Mouse (Mus musculus) induced T-regulatory cell, adult 2 months (primary cell): ENCODE results near the gene Ihh.

Experiments
- DNase-seq: peaks from one replicate; pipeline ENCODE4 v3.0.0-alpha.2; 2012; ENCODE audit warnings: low read depth

The Ihh gene

DNA sequence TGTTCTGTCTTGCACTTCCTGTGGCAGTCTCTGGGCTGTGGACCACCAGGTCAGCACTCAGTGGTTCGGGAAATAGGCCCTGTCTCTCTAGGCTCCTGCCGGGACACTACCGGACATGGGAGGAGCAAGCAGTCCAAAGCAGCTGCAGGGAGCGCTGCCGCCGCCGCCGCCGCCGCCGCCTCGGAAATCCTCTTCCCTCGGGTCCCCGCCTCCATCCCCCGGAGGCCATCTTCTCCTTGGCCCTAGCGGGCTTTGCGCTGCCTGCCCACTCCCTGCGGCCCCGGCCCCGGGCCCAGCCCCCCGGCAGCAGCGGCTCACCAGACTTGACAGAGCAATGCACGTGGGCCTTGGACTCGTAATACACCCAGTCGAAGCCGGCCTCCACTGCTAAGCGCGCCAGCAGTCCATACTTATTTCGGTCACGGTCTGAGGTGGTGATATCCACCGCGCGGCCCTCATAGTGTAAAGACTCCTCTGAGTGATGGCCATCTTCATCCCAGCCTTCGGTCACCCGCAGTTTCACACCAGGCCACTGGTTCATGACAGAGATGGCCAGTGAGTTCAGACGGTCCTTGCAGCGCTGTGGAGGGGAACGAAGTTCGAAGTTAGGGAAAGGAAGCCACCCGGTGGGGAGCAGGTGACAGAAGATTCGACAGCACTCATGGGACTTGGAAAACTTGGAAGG, 3.3 kb downstream of the Ihh start:
- DNase-seq = peak; percentile 19

- DNase-seq = no peak
Observed at GRCm38 (mm10) chr1:74941651-74942360, 9.7 kb downstream of the Ihh start.

GRCm38 (mm10) chr1:74939762-74940161, 11.7 kb downstream of the Ihh start:
- no peak for DNase-seq

GRCm38 (mm10) chr1:74936221-74936830, 15.1 kb downstream of the Ihh start:
- DNase-seq = no peak

DNA sequence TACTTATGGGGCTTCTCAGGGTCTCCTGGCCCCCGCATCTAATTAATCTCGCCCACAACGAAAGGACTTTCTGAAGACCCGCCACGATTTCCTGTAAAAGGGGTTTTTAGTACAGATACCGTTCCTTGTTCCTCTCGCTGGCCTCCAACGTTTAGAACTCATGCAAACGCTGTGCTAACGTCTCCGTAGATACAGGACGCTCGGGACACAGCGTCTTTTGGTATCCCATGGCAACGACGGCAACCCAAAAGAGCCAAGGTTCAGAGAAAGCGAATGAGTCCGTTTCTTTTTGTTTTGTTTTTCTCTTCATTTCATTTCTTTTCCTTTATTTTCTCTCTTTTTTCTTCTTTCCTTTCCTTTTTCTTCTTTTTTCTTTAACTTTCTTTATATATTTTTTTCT, 16.1 kb downstream of the Ihh start, which contains the start of gene Cfap65:
Gene Cfap65, minus strand, starts transcription at position 198 of the 400 bp plus-strand sequence.
- DNase-seq = peak; percentile 29

- DNase-seq = no peak
Observed at GRCm38 (mm10) chr1:74927621-74928296, 23.7 kb downstream of the Ihh start.

DNA sequence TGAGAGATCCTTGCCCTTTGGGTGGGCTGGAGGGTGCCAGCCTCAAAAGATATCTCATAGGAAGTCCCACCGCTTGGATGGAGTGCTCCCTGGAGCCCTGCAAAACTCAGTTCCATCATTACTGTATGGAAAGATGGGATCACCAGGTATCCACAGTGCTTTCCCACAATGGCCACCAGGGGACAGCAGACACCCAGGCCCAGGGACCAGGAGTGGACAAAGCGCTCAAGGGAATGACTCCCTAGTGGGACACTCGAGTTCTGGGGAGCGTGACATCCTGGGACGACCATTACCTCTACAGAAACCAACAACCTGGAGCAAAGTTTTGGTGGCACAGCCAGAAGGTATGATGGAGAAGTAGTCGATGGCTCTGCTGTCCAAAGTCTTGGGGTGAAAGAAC, 24.8 kb downstream of the Ihh start:
- peak; percentile 12 for DNase-seq

DNA sequence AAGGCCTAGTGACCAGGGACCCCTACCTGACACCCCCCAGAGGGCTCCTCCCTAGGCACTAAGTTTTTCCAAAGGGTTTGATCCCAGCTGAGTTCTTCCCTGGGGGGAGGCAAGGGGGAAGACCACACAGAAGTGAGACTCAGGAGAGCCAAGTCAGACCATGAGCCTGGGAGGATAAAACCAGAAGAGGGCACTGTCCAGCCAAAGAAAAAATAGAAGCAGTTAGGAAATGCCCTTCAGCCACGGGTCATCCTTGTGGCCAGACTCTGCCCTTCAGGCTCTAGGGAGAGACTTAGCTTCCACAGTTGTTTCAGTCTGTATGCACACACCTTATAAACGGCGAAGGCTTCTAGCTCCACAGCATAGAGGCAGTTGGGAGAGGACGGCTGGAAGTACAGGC, 27.0 kb downstream of the Ihh start:
- DNase-seq = no peak

DNA sequence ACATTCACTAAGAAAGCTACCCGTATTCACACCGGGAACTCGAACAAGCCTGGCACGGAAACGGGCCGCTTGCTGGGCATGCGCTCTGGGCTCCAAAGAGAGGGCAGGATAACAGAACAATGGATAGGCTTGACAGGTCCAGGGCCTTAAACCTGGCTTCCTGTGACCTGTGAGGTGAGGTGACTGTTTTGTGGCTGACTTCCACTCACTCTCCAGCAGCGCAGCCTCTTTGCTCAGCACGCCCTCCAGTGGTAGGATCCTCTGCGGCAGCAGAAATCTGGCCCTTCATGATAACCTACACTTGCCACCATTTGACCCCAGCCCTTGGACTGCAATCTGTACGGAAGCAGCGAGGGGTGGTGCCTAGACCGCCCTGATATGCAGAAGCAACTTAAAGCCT, 35.8 kb downstream of the Ihh start:
- no peak for DNase-seq

- no peak for DNase-seq
Observed at GRCm38 (mm10) chr1:74902191-74902590, 49.3 kb downstream of the Ihh start.

DNA sequence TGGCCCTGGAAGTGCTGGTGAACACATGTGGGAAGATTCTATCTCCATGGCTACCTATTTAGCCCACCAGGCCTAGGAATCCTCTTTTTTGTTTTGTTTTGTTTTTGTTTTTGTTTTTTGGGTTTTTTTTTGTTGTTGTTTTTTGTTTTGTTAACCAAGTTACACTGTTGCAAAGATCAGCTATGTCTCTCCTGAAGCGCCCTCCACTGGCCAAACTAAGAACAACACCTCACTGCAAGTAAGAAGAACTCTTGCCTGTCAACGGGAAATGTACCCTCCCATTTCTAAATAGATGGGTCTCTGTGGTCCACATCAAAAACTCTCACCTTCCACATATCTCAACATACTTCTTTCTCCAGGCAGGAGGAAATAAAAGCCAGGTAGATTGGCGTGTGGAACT, 49.8 kb downstream of the Ihh start:
- peak; percentile 73 for DNase-seq

- no peak for DNase-seq
Observed at GRCm38 (mm10) chr1:74900341-74901285, 50.9 kb downstream of the Ihh start.

GRCm38 (mm10) chr1:74898656-74899431, 52.6 kb downstream of the Ihh start:
- DNase-seq = no peak

GRCm38 (mm10) chr1:74897976-74898375, 53.5 kb downstream of the Ihh start:
- DNase-seq = no peak
